In genomic region chr7:46226253-46226652, GRCm38 (mm10) we compare ENCODE assay signal across 8 mouse cellular contexts. TPM values are rescaled to one million over a fixed set of nuclear protein-coding genes. Genes with fewer than 3 reads are reported as not detected.
DNase-seq lines count a peak whose midpoint lies in the region; ATAC-seq and TF ChIP-seq lines count a peak whose summit lies in the region.
"Had no signal": no experiment of that assay in that cellular context is flagged by ENCODE, and none has a peak within 500 bp of the region (broad histone marks: within the 10 kb centered on the region; RNA-seq: fewer than 3 reads in every experiment).

No protein-coding gene starts in this region.

- no peaks in the 10 kb centered on the region for H3K27me3 ChIP-seq in midbrain, embryonic 14.5 days (ENCODE audit: control insufficient read depth, insufficient read depth, low read length)
- H3K27me3 ChIP-seq in midbrain, embryonic 16.5 days (ENCODE audit: control insufficient read depth, insufficient read depth, low read depth, low read length) = no peaks in the 10 kb centered on the region
- no peaks in the 10 kb centered on the region for H3K27me3 ChIP-seq in intestine, embryonic 16.5 days (replicated peaks; ENCODE audit: control insufficient read depth, insufficient read depth, low read length)
- no peaks in the 10 kb centered on the region for H3K27me3 ChIP-seq in liver, adult 2 months (ENCODE audit: control insufficient read depth, insufficient read depth, low read length)

- peak; percentile 60 for DNase-seq in midbrain, embryonic 14.5 days
- DNase-seq in adrenal gland, postnatal 10 days = peak; percentile 79
- DNase-seq in liver, adult 2 months (ENCODE audit: extremely low read depth, low read depth, low spot score) = peak; percentile 0
- DNase-seq in spleen, postnatal 10 days (ENCODE audit: low spot score in 2 of 2) = peak; percentile 17 to 71

- no peaks in the 10 kb centered on the region for H3K79me2 ChIP-seq in liver, adult 2 months (ENCODE audit: control insufficient read depth, insufficient read depth, low read length)

- 30% methylated on average over 7 of the region's 7 CpGs for WGBS in midbrain, embryonic 14.5 days
- WGBS in midbrain, embryonic 16.5 days = 33% methylated on average over 7 of the region's 7 CpGs
- 34% methylated on average over 7 of the region's 7 CpGs for WGBS in intestine, embryonic 16.5 days
- 22% methylated on average over 7 of the region's 7 CpGs for WGBS in liver, adult 2 months

- no peak for ATAC-seq in midbrain, embryonic 14.5 days (ENCODE audit: low FRiP score, low TSS enrichment)
- no peak for ATAC-seq in midbrain, embryonic 16.5 days
- ATAC-seq in intestine, embryonic 16.5 days = 0 out of 2 replicates have a peak, but pooled peaks have one; percentile 18

- H3K9me3 ChIP-seq in midbrain, embryonic 14.5 days (ENCODE audit: control insufficient read depth, low read length) = no peaks in the 10 kb centered on the region
- H3K9me3 ChIP-seq in midbrain, embryonic 16.5 days (replicated peaks; ENCODE audit: control insufficient read depth, low read length, poor library complexity, severe bottlenecking) = no peaks in the 10 kb centered on the region
- H3K9me3 ChIP-seq in intestine, embryonic 16.5 days (ENCODE audit: control insufficient read depth, low read length) = no peaks in the 10 kb centered on the region
- H3K9me3 ChIP-seq: megakaryocyte, embryonic 14.5 days had no signal

- H3K4me3 ChIP-seq in midbrain, embryonic 14.5 days (replicated peaks; ENCODE audit: low read depth, low read length) = no peak overlapping the region
- H3K4me3 ChIP-seq in midbrain, embryonic 16.5 days (ENCODE audit: low read depth, low read length) = no peak overlapping the region
- no peak overlapping the region for H3K4me3 ChIP-seq in cortical plate, adult 2 months (ENCODE audit: insufficient read depth, low read length)
- no peak overlapping the region for H3K4me3 ChIP-seq in intestine, embryonic 16.5 days (ENCODE audit: low read length)
- no peak overlapping the region for H3K4me3 ChIP-seq in liver, adult 2 months (ENCODE audit: insufficient read depth, low read depth, low read length)
- H3K4me3 ChIP-seq: megakaryocyte, embryonic 14.5 days had no signal

- no peak for TF ChIP-seq POLR2A in cortical plate, adult 2 months (IDR thresholded peaks at IDR 0.05; ENCODE audit: extremely low read depth, insufficient read depth, low read length)
- no peak for TF ChIP-seq POLR2A in liver, adult 2 months (IDR thresholded peaks at IDR 0.05; ENCODE audit: extremely low read depth, insufficient read depth, low read length)

- no peak overlapping the region for H3K4me2 ChIP-seq in midbrain, embryonic 14.5 days (ENCODE audit: low read length)
- H3K4me2 ChIP-seq in midbrain, embryonic 16.5 days (ENCODE audit: low read length) = no peak overlapping the region
- no peak overlapping the region for H3K4me2 ChIP-seq in intestine, embryonic 16.5 days (ENCODE audit: low read depth, low read length)

- TF ChIP-seq CTCF in cortical plate, adult 2 months (IDR thresholded peaks at IDR 0.05; ENCODE audit: extremely low read depth, insufficient read depth, low read length) = peak; percentile 76
- TF ChIP-seq CTCF in liver, adult 2 months (IDR thresholded peaks at IDR 0.05; ENCODE audit: low read depth, low read length) = peak; percentile 83

- no peak overlapping the region for H3K9ac ChIP-seq in midbrain, embryonic 14.5 days (replicated peaks; ENCODE audit: low read length)
- H3K9ac ChIP-seq in midbrain, embryonic 16.5 days (ENCODE audit: low read depth, low read length) = no peak overlapping the region
- no peak overlapping the region for H3K9ac ChIP-seq in intestine, embryonic 16.5 days (ENCODE audit: low read depth, low read length)
- H3K9ac ChIP-seq in liver, adult 2 months (ENCODE audit: low read depth, low read length) = no peak overlapping the region

- H3K4me1 ChIP-seq in midbrain, embryonic 14.5 days (ENCODE audit: control insufficient read depth, insufficient read depth, low read length) = no peaks in the 10 kb centered on the region
- peaks cover 2% of the 10 kb centered on the region; the same call in 1 of the 2 replicates for H3K4me1 ChIP-seq in midbrain, embryonic 16.5 days (ENCODE audit: control insufficient read depth, insufficient read depth, low read length)
- H3K4me1 ChIP-seq in cortical plate, adult 2 months (ENCODE audit: control insufficient read depth, insufficient read depth, low read length) = no peaks in the 10 kb centered on the region
- peaks cover 4% of the 10 kb centered on the region; the same call in 1 of the 2 replicates for H3K4me1 ChIP-seq in intestine, embryonic 16.5 days (ENCODE audit: control insufficient read depth, insufficient read depth, low read length)
- no peaks in the 10 kb centered on the region for H3K4me1 ChIP-seq in liver, adult 2 months (ENCODE audit: control insufficient read depth, insufficient read depth, low read length)
- H3K4me1 ChIP-seq: megakaryocyte, embryonic 14.5 days had no signal

- no peaks in the 10 kb centered on the region for H3K36me3 ChIP-seq in midbrain, embryonic 14.5 days (ENCODE audit: control insufficient read depth, insufficient read depth, low read length)
- no peaks in the 10 kb centered on the region for H3K36me3 ChIP-seq in midbrain, embryonic 16.5 days (ENCODE audit: control insufficient read depth, insufficient read depth, low read length)
- H3K36me3 ChIP-seq in intestine, embryonic 16.5 days (ENCODE audit: control insufficient read depth, insufficient read depth, low read length) = peaks cover 8% of the 10 kb centered on the region; the same call in 1 of the 2 replicates
- no peaks in the 10 kb centered on the region for H3K36me3 ChIP-seq in liver, adult 2 months (ENCODE audit: control insufficient read depth, insufficient read depth, low read length)

- H3K27ac ChIP-seq in midbrain, embryonic 14.5 days (replicated peaks; ENCODE audit: low read depth, low read length) = no peak overlapping the region
- H3K27ac ChIP-seq in midbrain, embryonic 16.5 days (ENCODE audit: low read length) = no peak overlapping the region
- H3K27ac ChIP-seq in cortical plate, adult 2 months (ENCODE audit: insufficient read depth, low read length) = no peak overlapping the region
- no peak overlapping the region for H3K27ac ChIP-seq in intestine, embryonic 16.5 days (ENCODE audit: low read length)
- H3K27ac ChIP-seq in liver, adult 2 months (replicated peaks; ENCODE audit: insufficient read depth, low read depth, low read length) = no peak overlapping the region

RNA-seq across cellular contexts. Expression of gene Ush1c, which starts 12.1 kb away (rescaled TPM):
- 0.83 and 1.7 TPM in 2 replicates for polyA plus RNA-seq in midbrain, embryonic 14.5 days (2014; fragmentation: Nextera tagmentation; extraction: Ambion mirVana)
- 1.6 and 2.3 TPM in 2 replicates for polyA plus RNA-seq in midbrain, embryonic 16.5 days (2015; fragmentation: Nextera tagmentation; extraction: Ambion mirVana)
- 1 to 10 TPM; 2.0 to 2.3 TPM for total RNA-seq in adrenal gland, postnatal 10 days (2021)
- 0.15 and 0.29 TPM in 2 replicates for polyA plus RNA-seq in cortical plate, adult 2 months (2012; rRNA removed)
- polyA plus RNA-seq in intestine, embryonic 16.5 days (2015; fragmentation: Nextera tagmentation; extraction: Ambion mirVana) = 96.4 and 113 TPM in 2 replicates
- not detected in 2 replicates for total RNA-seq in liver, adult 2 months (2014; rRNA removed)
- polyA plus RNA-seq in liver, adult 2 months (2012; rRNA removed) = not detected in 2 replicates

RNA-seq across cellular contexts. Expression of gene Otog, which starts 14.5 kb away (rescaled TPM):
- 0.03 and 0.07 TPM in 2 replicates for polyA plus RNA-seq in midbrain, embryonic 14.5 days (2014; fragmentation: Nextera tagmentation; extraction: Ambion mirVana)
- 0.08 TPM in 1 of 2 replicates, not detected in the other for polyA plus RNA-seq in midbrain, embryonic 16.5 days (2015; fragmentation: Nextera tagmentation; extraction: Ambion mirVana)
- under 1 TPM; 0.06 to 0.09 TPM for total RNA-seq in adrenal gland, postnatal 10 days (2021)
- polyA plus RNA-seq in cortical plate, adult 2 months (2012; rRNA removed) = 0.10 and 0.13 TPM in 2 replicates
- polyA plus RNA-seq in intestine, embryonic 16.5 days (2015; fragmentation: Nextera tagmentation; extraction: Ambion mirVana) = 0.07 TPM in 1 of 2 replicates, not detected in the other
- total RNA-seq in liver, adult 2 months (2014; rRNA removed) = not detected in 2 replicates
- polyA plus RNA-seq in liver, adult 2 months (2012; rRNA removed) = not detected in 2 replicates

RNA-seq across cellular contexts. Expression of gene Abcc8, which starts 46.4 kb away (rescaled TPM):
- 3.0 and 6.0 TPM in 2 replicates for polyA plus RNA-seq in midbrain, embryonic 14.5 days (2014; fragmentation: Nextera tagmentation; extraction: Ambion mirVana)
- 7.0 and 9.6 TPM in 2 replicates for polyA plus RNA-seq in midbrain, embryonic 16.5 days (2015; fragmentation: Nextera tagmentation; extraction: Ambion mirVana)
- total RNA-seq in adrenal gland, postnatal 10 days (2021) = 1 to 10 TPM in 1 of 2 experiments, under 1 TPM in 1; 0.78 to 1.7 TPM
- polyA plus RNA-seq in cortical plate, adult 2 months (2012; rRNA removed) = 29.1 and 31.5 TPM in 2 replicates
- polyA plus RNA-seq in intestine, embryonic 16.5 days (2015; fragmentation: Nextera tagmentation; extraction: Ambion mirVana) = 4.8 and 6.2 TPM in 2 replicates
- total RNA-seq in liver, adult 2 months (2014; rRNA removed) = not detected in 2 replicates
- polyA plus RNA-seq in liver, adult 2 months (2012; rRNA removed) = not detected in 2 replicates

Comparison
In these comparisons a context has a peak if more than half of its experiments do, and no peak if none do; other contexts are left out.
1. DNase-seq: peak in every context shown above with its lines; median percentile 79 in adrenal gland, postnatal 10 days; 60 in midbrain, embryonic 14.5 days; 44 in spleen, postnatal 10 days; 0 in liver, adult 2 months.
2. RNA of gene Ush1c, which starts 12.1 kb away (polyA plus RNA-seq): 96.4 to 113 TPM in intestine, embryonic 16.5 days; 1.6 to 2.3 TPM in midbrain, embryonic 16.5 days, 0.83 to 1.7 TPM in midbrain, embryonic 14.5 days, 0.15 to 0.29 TPM in cortical plate, adult 2 months and not detected in liver, adult 2 months; every median in the first group is over 10 times any median in the second.